Mouse (Mus musculus) G1E (cell line): ENCODE data around the gene Hcfc2.

ENCODE experiments used
- CTCF ChIP-seq: IDR thresholded peaks from 2 replicates; pipeline ENCODE4 v1.5.1; 2012; ENCODE audit warnings: low read depth, low read length, inconsistent platforms, mixed read lengths
- GATA1 ChIP-seq: IDR thresholded peaks from 2 replicates; pipeline ENCODE4 v1.6.1; 2012; ENCODE audit warnings: borderline replicate concordance, low read length, inconsistent platforms, mixed read lengths
- TAL1 ChIP-seq: conservative IDR thresholded peaks from 2 replicates; pipeline ENCODE4 v1.6.1; 2012; ENCODE audit warnings: low read depth, low read length, inconsistent platforms, mixed read lengths

- TF ChIP-seq TAL1 (no peak), GATA1 (no peak), CTCF (no peak)
These were observed 59.4 kb downstream of the Hcfc2 start for GRCm38 (mm10) chr10:82755213-82755890.
